Mouse (Mus musculus): ENCODE data around the gene Nbea. TPM values are rescaled to one million over a fixed set of nuclear protein-coding genes. Genes with fewer than 3 reads are reported as not detected.
A peak's percentile ranks its signal among the peaks of the same experiment; 100 is the strongest.

The Nbea gene
- polyA plus RNA-seq, 2 experiments = 0.76 to 1.3 TPM

- H3K27me3 ChIP-seq (ENCODE audit: control insufficient read depth, insufficient read depth, low read length) = no peaks in the 10 kb centered on the region
- H3K36me3 ChIP-seq (replicated peaks; ENCODE audit: control insufficient read depth, insufficient read depth, low read depth) = no peaks in the 10 kb centered on the region
- no peak overlapping the region for H3K4me3 ChIP-seq (ENCODE audit: insufficient read depth in 1 of 2, low read depth in 2 of 2, low read length in 2 of 2)
- no peaks in the 10 kb centered on the region for H3K9me3 ChIP-seq (ENCODE audit: control insufficient read depth, low read length)
- H3K4me1 ChIP-seq (replicated peaks; ENCODE audit: control insufficient read depth in 2 of 2, insufficient read depth in 2 of 2, low read length in 1 of 2) = peaks cover 0 to 4% of the 10 kb centered on the region in 2 experiments; a peak in 1 of 4 replicates
- no peak overlapping the region for H3K27ac ChIP-seq
- ATAC-seq (ENCODE audit: insufficient read depth) = no peak
- DNase-seq (ENCODE audit: low read depth in 3 of 3, low spot score in 3 of 3) = no peak
- H3K9ac ChIP-seq (replicated peaks) = no peak overlapping the region
- TF ChIP-seq CTCF (IDR thresholded peaks at IDR 0.05; ENCODE audit: low read depth) (no peak), EP300 (IDR thresholded peaks at IDR 0.05; ENCODE audit: low read depth) (no peak)
- no peak overlapping the region for H3K4me2 ChIP-seq (ENCODE audit: low read depth)
- 55% methylated on average over 3 of the region's 3 CpGs for WGBS (ENCODE audit: insufficient replicate concordance)
These were observed 358.6 kb downstream of the Nbea start for GRCm38 (mm10) chr3:55824864-55825263.

- Histone ChIP-seq H3K9me3 (ENCODE audit: control insufficient read depth, low read length) (no peaks in the 10 kb centered on the region), H3K27me3 (ENCODE audit: control insufficient read depth, insufficient read depth, low read length) (no peaks in the 10 kb centered on the region), H3K9ac (replicated peaks) (no peak overlapping the region), H3K4me1 (replicated peaks; ENCODE audit: control insufficient read depth in 2 of 2, insufficient read depth in 2 of 2, low read length in 1 of 2) (peaks cover 0 to 2% of the 10 kb centered on the region in 2 experiments; a peak in 1 of 4 replicates), H3K27ac (no peak overlapping the region), H3K4me2 (ENCODE audit: low read depth) (no peak overlapping the region), H3K4me3 (ENCODE audit: insufficient read depth in 1 of 2, low read depth in 2 of 2, low read length in 2 of 2) (no peak overlapping the region), H3K36me3 (replicated peaks; ENCODE audit: control insufficient read depth, insufficient read depth, low read depth) (no peaks in the 10 kb centered on the region)
- ATAC-seq (ENCODE audit: insufficient read depth) = no peak
- TF ChIP-seq CTCF (IDR thresholded peaks at IDR 0.05; ENCODE audit: low read depth) (no peak), EP300 (IDR thresholded peaks at IDR 0.05; ENCODE audit: low read depth) (no peak)
- DNase-seq (ENCODE audit: low read depth in 3 of 3, low spot score in 3 of 3) = no peak
These were observed 363.9 kb downstream of the Nbea start for GRCm38 (mm10) chr3:55819598-55819997.

- no peaks in the 10 kb centered on the region for H3K27me3 ChIP-seq (ENCODE audit: control insufficient read depth, insufficient read depth, low read length)
- H3K9ac ChIP-seq (replicated peaks) = no peak overlapping the region
- peaks cover 0 to 2% of the 10 kb centered on the region in 2 experiments; a peak in 1 of 4 replicates for H3K4me1 ChIP-seq (replicated peaks; ENCODE audit: control insufficient read depth in 2 of 2, insufficient read depth in 2 of 2, low read length in 1 of 2)
- DNase-seq (ENCODE audit: low read depth in 3 of 3, low spot score in 3 of 3) = no peak
- no peak overlapping the region for H3K27ac ChIP-seq
- no peaks in the 10 kb centered on the region for H3K36me3 ChIP-seq (replicated peaks; ENCODE audit: control insufficient read depth, insufficient read depth, low read depth)
- TF ChIP-seq CTCF (IDR thresholded peaks at IDR 0.05; ENCODE audit: low read depth) (no peak), EP300 (IDR thresholded peaks at IDR 0.05; ENCODE audit: low read depth) (no peak)
- H3K4me2 ChIP-seq (ENCODE audit: low read depth) = no peak overlapping the region
- 51% methylated on average over 2 of the region's 2 CpGs for WGBS (ENCODE audit: insufficient replicate concordance)
- H3K4me3 ChIP-seq (ENCODE audit: insufficient read depth in 1 of 2, low read depth in 2 of 2, low read length in 2 of 2) = no peak overlapping the region
- ATAC-seq (ENCODE audit: insufficient read depth) = no peak
- H3K9me3 ChIP-seq (ENCODE audit: control insufficient read depth, low read length) = no peaks in the 10 kb centered on the region
These were observed 365.4 kb downstream of the Nbea start for GRCm38 (mm10) chr3:55818082-55818481.

GRCm38 (mm10) chr3:55816638-55817375, 366.7 kb downstream of the Nbea start:
- Histone ChIP-seq H3K4me3 (ENCODE audit: insufficient read depth in 1 of 2, low read depth in 2 of 2, low read length in 2 of 2) (no peak overlapping the region), H3K9me3 (ENCODE audit: control insufficient read depth, low read length) (no peaks in the 10 kb centered on the region), H3K27ac (no peak overlapping the region), H3K27me3 (ENCODE audit: control insufficient read depth, insufficient read depth, low read length) (no peaks in the 10 kb centered on the region), H3K4me2 (ENCODE audit: low read depth) (no peak overlapping the region), H3K9ac (replicated peaks) (no peak overlapping the region), H3K36me3 (replicated peaks; ENCODE audit: control insufficient read depth, insufficient read depth, low read depth) (no peaks in the 10 kb centered on the region), H3K4me1 (replicated peaks; ENCODE audit: control insufficient read depth in 2 of 2, insufficient read depth in 2 of 2, low read length in 1 of 2) (peaks cover 0 to 2% of the 10 kb centered on the region in 2 experiments; a peak in 1 of 4 replicates)
- DNase-seq (ENCODE audit: low read depth in 3 of 3, low spot score in 3 of 3) (peak in 1 of 3 experiments; percentile 1), ATAC-seq (ENCODE audit: insufficient read depth) (no peak)
- no peak for TF ChIP-seq CTCF (IDR thresholded peaks at IDR 0.05; ENCODE audit: low read depth)
- WGBS (ENCODE audit: insufficient replicate concordance) = 20% methylated on average over 6 of the region's 6 CpGs

- Histone ChIP-seq H3K9me3 (ENCODE audit: control insufficient read depth, low read length) (no peaks in the 10 kb centered on the region), H3K4me3 (ENCODE audit: insufficient read depth in 1 of 2, low read depth in 2 of 2, low read length in 2 of 2) (no peak overlapping the region), H3K9ac (replicated peaks) (no peak overlapping the region), H3K36me3 (replicated peaks; ENCODE audit: control insufficient read depth, insufficient read depth, low read depth) (no peaks in the 10 kb centered on the region), H3K27me3 (ENCODE audit: control insufficient read depth, insufficient read depth, low read length) (no peaks in the 10 kb centered on the region), H3K27ac (no peak overlapping the region), H3K4me2 (ENCODE audit: low read depth) (no peak overlapping the region), H3K4me1 (replicated peaks; ENCODE audit: control insufficient read depth in 2 of 2, insufficient read depth in 2 of 2, low read length in 1 of 2) (peaks cover 0 to 2% of the 10 kb centered on the region in 2 experiments; a peak in 1 of 4 replicates)
- ATAC-seq (ENCODE audit: insufficient read depth) = no peak
- DNase-seq (ENCODE audit: low read depth in 3 of 3, low spot score in 3 of 3) = no peak
- WGBS (ENCODE audit: insufficient replicate concordance) = 38% methylated on average over 5 of the region's 5 CpGs
- TF ChIP-seq EP300 (IDR thresholded peaks at IDR 0.05; ENCODE audit: low read depth) (no peak), CTCF (IDR thresholded peaks at IDR 0.05; ENCODE audit: low read depth) (no peak)
These were observed 367.4 kb downstream of the Nbea start for GRCm38 (mm10) chr3:55816096-55816495.

All from liver, embryonic 14.5 days (tissue).